Mouse (Mus musculus): ENCODE data around the gene Nos1ap.

DNA sequence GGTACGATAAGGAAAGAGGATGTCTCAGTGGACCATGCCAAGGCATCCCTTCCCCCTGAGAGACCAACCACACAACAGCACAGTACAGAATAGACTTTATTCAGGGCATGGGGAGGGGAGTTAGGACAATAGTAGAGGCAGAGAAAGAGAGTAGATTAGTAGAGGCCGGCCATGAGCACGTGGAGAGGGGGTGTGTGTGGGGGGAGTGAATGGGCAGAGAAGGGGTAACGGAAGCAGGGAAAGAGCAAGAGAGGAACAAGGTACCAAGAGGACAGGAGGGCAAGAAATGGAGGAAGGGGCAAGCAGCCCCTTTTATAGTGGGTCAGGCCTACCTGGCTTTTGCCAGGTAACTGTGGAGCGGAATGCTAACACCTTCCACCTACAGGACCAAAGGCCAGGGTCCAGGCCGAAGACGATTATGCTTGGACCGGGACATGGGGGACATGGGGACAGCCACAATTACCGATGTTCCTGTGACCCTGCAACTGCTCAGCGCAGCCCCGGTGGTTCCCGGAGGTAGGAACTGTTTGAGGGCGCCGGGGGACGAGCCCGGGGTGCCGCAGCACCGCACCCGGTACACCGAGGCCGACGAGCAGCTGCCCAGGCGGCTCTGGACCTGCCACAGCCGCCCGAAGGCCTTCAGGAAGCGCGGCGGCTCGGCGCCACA is 334.6 kb downstream of the Nos1ap start:
- no peak for TF ChIP-seq EP300 (IDR thresholded peaks at IDR 0.05)
- TF ChIP-seq CTCF (IDR thresholded peaks at IDR 0.05): no peak

Data from lung, postnatal 0 days (tissue).